Mouse (Mus musculus) forebrain, embryonic 10.5 days (tissue): ENCODE results near the gene Sec14l4. TPM values are rescaled to one million over a fixed set of nuclear protein-coding genes. Genes with fewer than 3 reads are reported as not detected.

Experiments used
- DNase-seq: peaks from one replicate; pipeline ENCODE4 v3.0.0-alpha.2; 2017; ENCODE audit warnings: low spot score; ENCODE audit errors: extremely low spot score
- H3K27ac ChIP-seq: fragments of 300-500 bp; sonication (generic); 2 replicates; pipeline ENCODE4 v1.5.1; 2016; ENCODE audit warnings: mild to moderate bottlenecking
- H3K27me3 ChIP-seq: fragments of 300-500 bp; sonication (generic); 2 replicates; pipeline ENCODE4 v1.6.1; 2016; ENCODE audit warnings: mild to moderate bottlenecking; ENCODE audit not compliant: poor library complexity, severe bottlenecking
- H3K36me3 ChIP-seq: fragments of 300-500 bp; sonication (generic); replicated peaks from 2 replicates; pipeline ENCODE4 v1.6.1; 2016; ENCODE audit warnings: mild to moderate bottlenecking, moderate library complexity
- H3K4me1 ChIP-seq: fragments of 300-500 bp; sonication (generic); 2 replicates; pipeline ENCODE4 v1.6.1; 2016
- H3K4me3 ChIP-seq: fragments of 300-500 bp; sonication (generic); 2 replicates; pipeline ENCODE4 v1.5.1; 2016; ENCODE audit warnings: mild to moderate bottlenecking, moderate library complexity
- H3K9me3 ChIP-seq: fragments of 300-500 bp; sonication (generic); 2 replicates; pipeline ENCODE4 v1.6.1; 2016; ENCODE audit warnings: mild to moderate bottlenecking, moderate library complexity
- WGBS: fragments of 180-500 bp; shearing (Covaris S2); methylation state at CpG from one replicate; pipeline ENCODE4 v1.1.7; 2016; 5-methylcytosine and 5-hydroxymethylcytosine counted together
- polyA plus RNA-seq: library from polyadenylated mRNA; unstranded; fragments of >200 nt; fragmentation: Nextera tagmentation; extraction: Ambion mirVana; gene quantifications from 2 replicates; pipeline ENCODE4 v1.2.1, GENCODE M21; 2016

The Sec14l4 gene
- not detected in 2 replicates for polyA plus RNA-seq

DNA sequence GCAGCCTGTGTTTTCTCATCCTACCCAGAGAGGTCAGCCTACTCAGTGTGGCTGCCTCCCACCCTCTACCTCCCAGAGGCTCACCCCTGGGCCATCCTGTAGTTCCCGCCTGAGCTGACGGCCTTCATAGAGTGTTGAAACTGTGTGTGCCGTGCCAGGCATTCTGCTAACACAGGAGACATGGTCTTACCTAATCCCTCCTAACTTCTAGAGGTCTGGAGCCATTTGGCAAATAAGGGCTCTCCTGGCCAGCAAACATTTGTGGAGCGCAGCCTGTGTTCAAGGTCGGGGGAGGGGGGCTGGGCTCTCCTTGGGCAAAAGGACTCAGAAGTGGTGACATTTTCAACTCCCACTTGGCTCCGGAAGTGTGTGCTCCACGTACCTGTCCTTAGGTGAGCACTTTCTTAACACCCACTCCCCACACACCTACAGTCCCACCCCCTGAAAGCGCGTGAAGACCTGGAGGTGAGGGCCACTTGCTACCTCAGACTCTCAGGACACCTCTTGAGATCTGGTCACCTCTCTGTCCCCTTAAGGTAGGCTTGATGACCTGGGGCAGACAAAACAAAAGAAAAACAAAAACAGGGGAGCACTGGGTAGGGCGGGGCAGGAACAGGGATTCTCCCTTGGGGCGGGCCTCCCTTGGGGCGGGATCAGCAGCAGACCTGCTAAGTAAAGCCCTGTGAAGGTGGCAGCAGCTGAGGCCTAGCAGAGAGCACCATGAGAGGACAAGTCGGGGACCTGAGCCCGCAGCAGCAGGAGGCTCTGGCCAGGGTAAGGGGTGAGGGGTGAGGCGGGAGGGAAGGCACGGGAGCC is at the start of gene Sec14l4:
Gene Sec14l4 (plus strand): TSS at position 337 of the 816 bp plus-strand sequence.
- Histone ChIP-seq H3K36me3 (no peaks in the 10 kb centered on the region), H3K27me3 (peaks cover 22% of the 10 kb centered on the region), H3K4me3 (no peak within 1 kb of the TSS), H3K9me3 (no peaks in the 10 kb centered on the region; the same call in 1 of the 2 replicates), H3K27ac (no peak within 1 kb of the TSS), H3K4me1 (0 out of 2 replicates have a peak, but pooled peaks cover 3% of the 10 kb centered on the region)
- WGBS, result 34% methylated on average over 16 of the region's 16 CpGs
- no peak for DNase-seq

DNA sequence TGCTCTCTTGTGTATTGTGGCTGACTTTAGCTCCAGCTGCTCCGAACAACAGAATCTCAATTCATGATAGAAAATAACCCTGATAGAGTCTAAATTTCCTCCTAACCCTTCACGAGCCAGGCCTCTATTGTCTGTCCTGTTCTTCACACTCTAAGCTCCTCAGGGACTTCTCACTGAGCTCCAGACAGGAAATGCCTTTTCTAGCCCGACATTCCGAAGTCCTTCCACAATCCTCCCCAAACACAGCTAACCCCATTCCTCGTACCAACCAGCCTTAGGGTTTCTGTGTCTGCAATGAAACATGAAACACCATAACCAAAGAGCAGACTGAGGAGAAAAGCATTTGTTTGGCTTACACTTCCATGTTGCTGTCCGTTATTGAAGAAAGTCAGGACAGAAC is 49.7 kb upstream of the Sec14l4 start:
- Histone ChIP-seq H3K27ac (no peak overlapping the region), H3K27me3 (peaks cover 31% of the 10 kb centered on the region), H3K4me3 (no peak overlapping the region), H3K36me3 (peaks cover 59% of the 10 kb centered on the region), H3K4me1 (peaks cover 26% of the 10 kb centered on the region), H3K9me3 (no peaks in the 10 kb centered on the region)
- WGBS, result 75% methylated on average over 6 of the region's 6 CpGs
- DNase-seq, result no peak

DNA sequence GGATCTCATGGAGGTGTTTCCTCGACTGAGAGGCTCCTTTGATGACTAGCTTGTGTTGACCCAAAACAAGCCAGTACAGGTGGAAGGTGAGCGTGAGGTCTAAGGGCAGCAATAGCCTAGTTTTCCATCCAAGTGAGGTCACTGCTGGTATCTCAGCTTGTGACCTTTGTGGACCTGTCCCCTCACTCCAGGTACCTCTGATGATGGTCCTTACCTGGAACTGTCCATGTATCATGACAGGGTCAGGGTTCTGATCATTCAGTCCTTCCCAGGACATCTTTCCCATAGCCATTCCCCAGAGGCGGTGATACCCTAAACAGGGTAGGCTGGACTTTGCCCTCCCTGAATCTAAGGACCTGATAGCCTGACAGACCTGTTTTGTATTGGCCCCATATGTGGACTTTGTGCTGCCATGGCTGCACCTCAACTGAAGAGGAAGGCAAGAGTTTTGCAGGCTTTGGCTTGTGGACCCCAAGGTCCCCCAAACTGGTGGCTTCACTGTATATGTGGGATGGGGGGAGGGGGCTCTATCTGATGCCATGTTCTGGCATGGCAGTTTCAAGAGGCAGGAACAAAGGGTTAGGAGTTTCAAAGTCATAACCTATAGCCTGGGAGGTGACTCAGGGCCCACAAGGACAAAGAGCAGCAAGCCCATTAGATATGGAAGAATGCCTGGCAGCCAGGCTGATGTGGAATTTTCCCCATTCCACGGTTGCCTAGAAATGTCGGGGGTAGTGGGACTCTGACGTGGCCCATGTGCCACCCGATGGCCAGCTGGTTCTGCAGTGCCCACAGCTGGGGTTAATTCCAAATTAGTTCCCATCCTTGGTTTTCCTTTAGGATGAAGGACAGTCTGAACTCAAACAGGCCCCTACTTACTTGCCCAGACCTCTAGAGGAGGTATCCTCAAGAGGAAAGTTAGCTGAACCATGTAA is 48.7 kb upstream of the Sec14l4 start:
- 78% methylated on average over 7 of the region's 7 CpGs for WGBS
- H3K27me3 ChIP-seq, result peaks cover 31% of the 10 kb centered on the region
- H3K4me3 ChIP-seq, result peak overlapping the region; percentile 54; the same call in 1 of the 2 replicates
- H3K9me3 ChIP-seq, result no peaks in the 10 kb centered on the region
- peaks cover 49% of the 10 kb centered on the region for H3K36me3 ChIP-seq
- peaks cover 26% of the 10 kb centered on the region for H3K4me1 ChIP-seq
- H3K27ac ChIP-seq, result no peak overlapping the region
- DNase-seq, result no peak

DNA sequence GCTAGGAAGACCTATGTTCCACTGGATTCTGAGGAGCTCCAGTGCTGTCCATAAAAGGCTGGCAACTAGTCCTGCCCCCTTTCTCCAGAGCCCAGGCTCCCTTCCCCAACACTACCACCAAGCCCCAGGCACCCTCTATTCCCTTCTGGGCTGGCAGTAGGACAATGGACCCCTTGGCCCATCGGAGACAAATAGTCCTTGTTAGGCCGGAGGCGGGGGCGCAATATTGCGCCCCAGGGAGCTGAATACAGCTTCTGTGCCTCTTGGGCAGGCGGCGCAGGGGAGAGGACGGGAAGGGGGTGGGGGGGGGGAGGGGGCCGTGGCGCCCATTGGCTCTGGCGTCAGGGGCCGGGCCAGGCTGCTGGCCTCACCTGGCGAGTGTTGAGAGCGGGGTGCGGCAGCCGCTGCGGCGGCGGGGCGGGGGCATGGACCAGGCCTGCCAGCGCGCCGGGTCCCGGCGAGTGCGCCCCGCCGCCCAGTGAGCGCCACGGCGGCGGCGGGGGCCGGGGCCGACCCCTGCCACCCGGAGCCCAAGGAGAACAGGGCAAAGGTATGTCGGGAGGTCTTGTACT is 47.9 kb upstream of the Sec14l4 start, which contains the start of gene Gal3st1:
Gene Gal3st1 (plus strand): TSS at position 346 of the 572 bp plus-strand sequence.
- Histone ChIP-seq H3K4me1 (peaks cover 26% of the 10 kb centered on the region), H3K36me3 (peaks cover 41% of the 10 kb centered on the region), H3K4me3 (peak within 1 kb of the TSS; percentile 54), H3K27ac (peak within 1 kb of the TSS; percentile 53; the same call in 1 of the 2 replicates), H3K27me3 (peaks cover 31% of the 10 kb centered on the region), H3K9me3 (no peaks in the 10 kb centered on the region)
- DNase-seq, result peak; percentile 22
- 1% methylated on average over 34 of the region's 37 CpGs for WGBS

DNA sequence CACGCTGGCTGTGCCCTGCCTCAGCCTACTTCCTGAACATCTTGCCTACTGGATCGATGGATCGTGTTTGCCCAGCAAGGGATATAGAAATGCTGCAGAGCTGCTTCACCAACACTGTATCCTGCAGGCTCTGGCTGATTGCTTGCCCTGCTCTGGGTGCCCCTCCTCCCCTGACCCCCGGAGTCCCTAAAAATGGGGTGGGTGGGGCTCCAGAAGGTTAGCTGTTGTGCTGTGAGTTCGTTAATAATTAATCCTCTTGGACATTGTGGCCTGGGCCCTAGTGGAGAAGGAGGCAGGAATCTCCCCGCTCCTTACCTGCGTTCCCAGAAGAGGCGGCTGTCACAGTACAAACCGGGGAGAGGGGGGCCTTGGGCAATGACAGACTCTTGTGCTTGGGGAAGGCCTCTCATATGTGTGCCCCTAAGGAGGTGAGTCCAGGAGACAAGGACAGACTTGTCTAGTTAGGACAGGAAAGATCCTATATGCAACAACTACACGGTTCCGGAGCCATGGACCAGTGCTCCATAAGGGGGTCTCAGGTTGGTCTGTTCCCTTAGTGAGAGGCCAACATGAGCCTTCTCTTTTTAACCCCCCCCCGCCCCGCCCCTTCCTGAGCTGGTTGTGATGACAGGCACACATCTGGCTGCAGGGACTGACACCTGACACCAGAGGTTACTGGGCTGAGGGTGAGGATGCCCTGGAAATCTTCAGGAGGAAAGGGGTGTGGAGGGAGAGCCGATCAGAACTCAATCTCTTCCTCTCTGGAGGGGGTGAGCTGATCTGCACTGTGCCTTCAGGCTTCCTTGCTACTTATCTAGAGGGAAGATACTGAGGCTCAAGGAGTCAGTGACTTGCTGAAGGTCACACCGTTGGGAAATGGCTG is 47.2 kb upstream of the Sec14l4 start:
- H3K27ac ChIP-seq, result peak overlapping the region; percentile 53; the same call in 1 of the 2 replicates
- H3K36me3 ChIP-seq, result peaks cover 33% of the 10 kb centered on the region
- H3K4me3 ChIP-seq, result peak overlapping the region; percentile 54
- H3K9me3 ChIP-seq, result no peaks in the 10 kb centered on the region
- DNase-seq, result no peak
- WGBS, result 11% methylated on average over 15 of the region's 15 CpGs
- peaks cover 31% of the 10 kb centered on the region for H3K27me3 ChIP-seq
- H3K4me1 ChIP-seq, result peaks cover 26% of the 10 kb centered on the region

DNA sequence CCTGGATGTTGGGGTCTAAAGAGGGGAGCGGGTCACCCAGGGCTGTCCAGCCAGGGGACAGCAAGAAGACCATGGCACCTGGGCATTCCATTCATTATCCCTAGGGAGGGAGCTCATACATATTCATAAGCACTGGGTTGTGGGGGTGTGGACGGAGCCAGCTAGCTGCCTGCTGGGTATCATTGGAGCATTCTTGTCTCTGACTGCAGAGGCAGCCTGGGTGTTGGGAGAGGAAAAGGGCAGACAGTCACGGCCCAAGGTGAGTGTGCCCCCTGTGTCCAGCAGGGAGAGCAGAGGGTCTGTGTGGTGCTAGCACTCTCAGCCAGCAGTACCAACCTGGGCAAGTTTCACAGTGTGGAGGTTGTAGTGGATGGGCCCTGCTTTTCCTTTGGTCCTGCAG is 41.5 kb upstream of the Sec14l4 start:
- Histone ChIP-seq H3K36me3 (no peaks in the 10 kb centered on the region), H3K4me1 (peaks cover 1% of the 10 kb centered on the region)

DNA sequence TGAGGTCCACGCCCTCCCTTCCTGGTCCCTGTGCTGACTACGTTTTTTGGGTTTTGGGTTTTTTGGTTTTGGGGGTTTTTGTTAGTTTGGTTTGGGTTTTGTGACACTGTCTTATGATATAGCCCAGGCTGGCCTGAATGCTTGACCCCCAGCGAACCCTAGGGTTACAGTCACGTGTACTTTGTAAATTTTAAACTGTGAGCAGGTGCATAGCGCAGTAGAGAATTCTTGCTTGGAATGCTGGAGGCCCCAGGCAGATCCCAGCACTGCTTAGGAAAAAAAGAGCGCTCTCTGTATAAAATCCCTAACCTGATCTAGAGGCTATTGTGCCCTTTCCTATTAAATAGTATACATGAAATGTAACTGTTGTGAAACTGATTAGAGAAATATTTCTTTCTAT is 38.1 kb upstream of the Sec14l4 start:
- H3K4me1 ChIP-seq, result peaks cover 5% of the 10 kb centered on the region
- H3K27ac ChIP-seq, result no peak overlapping the region

More for the DNA sequence above, 41.5 kb upstream of the Sec14l4 start:
- DNase-seq, result no peak
- H3K27me3 ChIP-seq, result peaks cover 4% of the 10 kb centered on the region
- H3K4me3 ChIP-seq, result no peak overlapping the region
- H3K9me3 ChIP-seq, result no peaks in the 10 kb centered on the region
- WGBS, result 40% methylated on average over 3 of the region's 3 CpGs
- no peak overlapping the region for H3K27ac ChIP-seq

DNA sequence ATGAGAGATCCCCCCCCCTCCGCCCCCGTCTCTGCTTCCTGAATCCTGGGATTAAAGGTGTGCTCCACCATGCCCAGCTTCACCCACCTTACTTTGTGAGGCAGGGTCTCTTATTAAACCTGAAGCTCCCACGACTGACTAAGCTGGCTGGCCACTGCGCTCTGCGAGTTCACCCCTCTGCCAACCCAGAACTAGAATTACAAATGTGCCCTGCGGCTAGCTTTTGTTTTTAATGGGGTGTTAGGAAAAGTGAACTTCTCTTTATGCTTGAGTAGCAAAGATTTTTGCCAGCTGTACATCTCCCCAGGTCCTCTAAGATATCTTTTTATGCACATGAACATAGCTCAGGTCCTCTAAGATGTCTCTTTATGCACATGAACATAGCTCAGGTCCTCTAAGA is 37.3 kb upstream of the Sec14l4 start:
- Histone ChIP-seq H3K27me3 (peaks cover 26% of the 10 kb centered on the region), H3K4me3 (no peak overlapping the region), H3K9me3 (no peaks in the 10 kb centered on the region), H3K4me1 (peaks cover 12% of the 10 kb centered on the region), H3K27ac (no peak overlapping the region), H3K36me3 (no peaks in the 10 kb centered on the region)
- no peak for DNase-seq
- WGBS, result 82% methylated on average over 6 of the region's 6 CpGs

More for the DNA sequence above, 38.1 kb upstream of the Sec14l4 start:
- H3K9me3 ChIP-seq, result no peaks in the 10 kb centered on the region
- H3K36me3 ChIP-seq, result no peaks in the 10 kb centered on the region
- peaks cover 19% of the 10 kb centered on the region for H3K27me3 ChIP-seq
- 83% methylated on average over 6 of the region's 6 CpGs for WGBS
- no peak for DNase-seq
- no peak overlapping the region for H3K4me3 ChIP-seq

DNA sequence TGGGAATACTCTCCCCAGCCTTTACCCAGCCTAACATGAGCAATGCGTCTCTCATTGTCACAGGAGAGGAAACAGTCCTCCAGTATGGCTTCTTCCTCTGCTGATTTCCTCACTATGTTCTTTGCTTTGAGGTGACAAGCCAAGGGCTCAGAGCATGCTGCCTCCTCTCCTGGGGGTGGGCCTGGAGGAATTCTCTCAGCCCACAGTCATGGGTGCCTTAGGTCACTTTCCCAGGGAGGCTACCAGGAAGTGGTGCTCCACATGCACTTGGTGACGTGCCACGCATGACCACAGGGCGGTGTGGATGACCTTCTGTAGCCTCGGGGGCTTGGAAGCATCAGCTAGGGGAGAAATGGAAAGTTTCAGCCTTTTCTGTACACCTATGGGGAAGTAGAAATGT is 35.8 kb upstream of the Sec14l4 start:
- 88% methylated on average over 5 of the region's 5 CpGs for WGBS
- H3K36me3 ChIP-seq, result no peaks in the 10 kb centered on the region
- H3K27ac ChIP-seq, result no peak overlapping the region
- no peaks in the 10 kb centered on the region for H3K9me3 ChIP-seq
- peaks cover 42% of the 10 kb centered on the region for H3K27me3 ChIP-seq
- peaks cover 12% of the 10 kb centered on the region for H3K4me1 ChIP-seq
- no peak overlapping the region for H3K4me3 ChIP-seq
- no peak for DNase-seq

DNA sequence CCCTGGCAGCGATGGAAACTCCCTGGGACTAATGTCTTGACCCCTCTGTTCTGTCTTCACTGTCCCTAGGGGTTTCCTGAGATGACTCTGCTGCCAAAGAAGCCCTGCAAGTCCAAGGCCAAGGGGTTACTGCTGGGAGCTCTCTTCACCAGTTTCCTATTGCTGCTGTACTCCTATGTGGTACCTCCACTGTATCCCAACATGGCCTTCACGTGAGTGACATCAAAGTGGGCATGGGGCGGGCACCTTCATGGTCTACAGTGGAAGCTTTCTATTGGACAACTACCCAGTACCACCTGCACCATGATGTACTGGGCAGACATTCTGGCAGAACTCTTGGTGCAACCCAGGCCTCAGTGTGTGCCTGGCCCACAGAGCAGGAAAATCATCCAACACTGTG is 34.4 kb upstream of the Sec14l4 start:
- DNase-seq, result no peak
- Histone ChIP-seq H3K9me3 (no peaks in the 10 kb centered on the region), H3K27ac (no peak overlapping the region), H3K4me3 (no peak overlapping the region), H3K4me1 (peaks cover 12% of the 10 kb centered on the region), H3K36me3 (no peaks in the 10 kb centered on the region), H3K27me3 (peaks cover 47% of the 10 kb centered on the region)
- 87% methylated on average over 3 of the region's 3 CpGs for WGBS

DNA sequence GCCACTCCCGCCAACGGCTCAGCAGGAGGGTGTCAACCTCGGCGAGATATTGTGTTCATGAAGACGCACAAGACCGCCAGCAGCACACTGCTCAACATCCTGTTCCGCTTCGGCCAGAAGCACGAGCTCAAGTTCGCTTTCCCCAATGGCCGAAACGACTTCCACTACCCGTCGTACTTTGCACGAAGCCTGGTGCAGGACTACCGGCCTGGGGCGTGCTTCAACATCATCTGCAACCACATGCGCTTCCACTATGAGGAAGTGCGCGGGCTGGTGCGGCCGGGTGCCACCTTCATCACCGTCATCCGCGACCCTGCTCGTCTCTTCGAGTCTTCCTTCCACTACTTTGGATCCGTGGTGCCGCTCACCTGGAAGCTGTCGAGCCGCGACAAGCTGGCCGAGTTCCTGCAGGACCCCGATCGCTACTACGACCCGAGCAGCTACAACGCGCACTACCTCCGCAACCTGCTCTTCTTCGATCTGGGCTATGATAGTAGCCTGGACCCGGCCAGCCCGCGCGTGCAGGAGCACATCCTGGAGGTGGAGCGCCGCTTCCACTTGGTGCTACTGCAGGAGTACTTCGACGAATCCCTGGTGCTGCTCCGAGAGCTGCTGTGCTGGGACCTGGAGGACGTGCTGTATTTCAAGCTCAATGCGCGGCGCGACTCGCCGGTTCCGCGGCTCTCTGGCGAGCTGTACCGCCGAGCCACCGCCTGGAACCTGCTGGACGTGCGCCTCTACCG is 33.1 kb upstream of the Sec14l4 start:
- peak; percentile 26 for DNase-seq
- H3K27ac ChIP-seq, result no peak overlapping the region
- peak overlapping the region; percentile 42 for H3K4me3 ChIP-seq
- H3K4me1 ChIP-seq, result peaks cover 12% of the 10 kb centered on the region
- 8% methylated on average over 66 of the region's 66 CpGs for WGBS
- H3K9me3 ChIP-seq, result no peaks in the 10 kb centered on the region
- H3K27me3 ChIP-seq, result peaks cover 47% of the 10 kb centered on the region
- H3K36me3 ChIP-seq, result no peaks in the 10 kb centered on the region
